Mouse (Mus musculus) frontal cortex, postnatal 25 days (tissue): ENCODE results near the gene Ncoa3.
A peak's percentile ranks its signal among the peaks of the same experiment; 100 is the strongest.
"Not testable (repeated sequence)": the region's sequence is repeated elsewhere in the genome, so short reads cannot be mapped to it uniquely, and the experiment has no call there.

ENCODE experiments used
- DNase-seq, 2 experiments: peaks; one replicate each; pipeline ENCODE4 v3.0.0; 2022; ENCODE audit warnings: low spot score in 2 of 2

The Ncoa3 gene

GRCm38 (mm10) chr2:165992270-165993172, at the start of gene Ncoa3:
Ncoa3 (plus strand) TSS chr2:165992636.
- peak; percentile 81 to 84 for DNase-seq

GRCm38 (mm10) chr2:165943113-165943512, 49.3 kb upstream of the Ncoa3 start:
- no peak for DNase-seq

- no peak for DNase-seq
Measured at GRCm38 (mm10) chr2:165944576-165945351, 47.7 kb upstream of the Ncoa3 start.

GRCm38 (mm10) chr2:165946046-165946564, 46.3 kb upstream of the Ncoa3 start:
- DNase-seq = no peak

GRCm38 (mm10) chr2:165948007-165948406, 44.4 kb upstream of the Ncoa3 start:
- DNase-seq = no peak

GRCm38 (mm10) chr2:165948785-165949184, 43.7 kb upstream of the Ncoa3 start:
- DNase-seq = not testable (repeated sequence)

GRCm38 (mm10) chr2:165949719-165950118, 42.7 kb upstream of the Ncoa3 start:
- DNase-seq = no peak

- DNase-seq = no peak
Measured at GRCm38 (mm10) chr2:165951432-165952068, 40.9 kb upstream of the Ncoa3 start.

- DNase-seq = no peak
Measured at GRCm38 (mm10) chr2:165954872-165955271, 37.6 kb upstream of the Ncoa3 start.

GRCm38 (mm10) chr2:165955386-165955785, 37.0 kb upstream of the Ncoa3 start:
- DNase-seq = no peak

- DNase-seq = no peak
Measured at GRCm38 (mm10) chr2:165956096-165956740, 36.2 kb upstream of the Ncoa3 start.

- DNase-seq = no peak
Measured at GRCm38 (mm10) chr2:165957257-165957828, 35.1 kb upstream of the Ncoa3 start.

- DNase-seq = no peak
Measured at GRCm38 (mm10) chr2:165958556-165958955, 33.9 kb upstream of the Ncoa3 start.

GRCm38 (mm10) chr2:165960695-165961094, 31.7 kb upstream of the Ncoa3 start:
- DNase-seq = no peak

GRCm38 (mm10) chr2:165962824-165963223, 29.6 kb upstream of the Ncoa3 start:
- DNase-seq = no peak

- DNase-seq = no peak
Measured at GRCm38 (mm10) chr2:165964121-165964520, 28.3 kb upstream of the Ncoa3 start.

GRCm38 (mm10) chr2:165967076-165967475, 25.4 kb upstream of the Ncoa3 start:
- DNase-seq = no peak

GRCm38 (mm10) chr2:165967823-165968555, 24.4 kb upstream of the Ncoa3 start:
- DNase-seq = no peak

- no peak for DNase-seq
Measured at GRCm38 (mm10) chr2:165968876-165969275, 23.6 kb upstream of the Ncoa3 start.

- no peak for DNase-seq
Measured at GRCm38 (mm10) chr2:165969391-165969790, 23.0 kb upstream of the Ncoa3 start.
